Mouse (Mus musculus) T-cell, adult 2 months (primary cell): ENCODE data around the gene Tmem235.
"Not testable (repeated sequence)": the region's sequence is repeated elsewhere in the genome, so short reads cannot be mapped to it uniquely, and the experiment has no call there.

ENCODE experiments used
- DNase-seq: peaks from one replicate; pipeline ENCODE4 v3.0.0; 2022; ENCODE audit warnings: low spot score

Gene Tmem235

GRCm38 (mm10) chr11:117832086-117832969, 28.2 kb upstream of the Tmem235 start:
- peak; percentile 91 for DNase-seq

DNA sequence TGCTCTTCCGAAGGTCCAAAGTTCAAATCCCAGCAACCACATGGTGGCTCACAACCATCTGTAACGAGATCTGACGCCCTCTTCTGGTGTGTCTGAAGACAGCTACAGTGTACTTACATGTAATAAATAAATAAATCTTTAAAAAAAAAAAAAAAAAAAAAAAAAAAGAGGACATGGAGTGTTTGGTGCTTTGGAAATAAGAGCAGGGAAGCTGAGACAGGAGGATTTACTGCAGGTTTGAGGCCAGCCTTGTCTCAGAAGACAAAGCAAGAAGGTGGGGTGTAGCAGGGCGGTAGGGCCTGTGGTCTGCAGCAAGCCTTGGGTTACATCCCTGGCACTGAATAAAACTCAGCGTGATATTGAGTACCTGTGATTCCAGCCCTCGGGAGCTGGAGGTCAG, 27.0 kb upstream of the Tmem235 start:
- not testable (repeated sequence) for DNase-seq

DNA sequence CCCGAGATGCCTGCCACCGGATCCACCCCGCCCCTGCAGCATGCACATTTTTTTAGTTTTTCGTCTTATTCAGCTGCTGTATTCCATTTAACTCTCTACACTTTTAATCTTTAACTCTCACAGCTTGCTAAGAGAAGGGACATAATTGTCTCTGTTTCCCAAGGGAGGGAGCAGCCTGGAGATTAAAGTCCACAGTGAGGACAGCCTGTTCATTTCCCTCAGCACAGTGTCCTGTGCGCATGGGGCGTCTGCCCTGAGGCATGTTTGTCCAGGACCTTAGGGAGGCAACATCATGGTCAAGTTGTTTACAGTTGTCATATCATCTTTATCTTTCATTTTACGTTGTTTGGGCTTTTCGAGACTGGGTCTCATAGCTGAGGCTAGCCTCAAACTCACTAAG, 26.5 kb upstream of the Tmem235 start:
- DNase-seq = no peak

- DNase-seq = no peak
Measured at GRCm38 (mm10) chr11:117836306-117836705, 24.2 kb upstream of the Tmem235 start.

DNA sequence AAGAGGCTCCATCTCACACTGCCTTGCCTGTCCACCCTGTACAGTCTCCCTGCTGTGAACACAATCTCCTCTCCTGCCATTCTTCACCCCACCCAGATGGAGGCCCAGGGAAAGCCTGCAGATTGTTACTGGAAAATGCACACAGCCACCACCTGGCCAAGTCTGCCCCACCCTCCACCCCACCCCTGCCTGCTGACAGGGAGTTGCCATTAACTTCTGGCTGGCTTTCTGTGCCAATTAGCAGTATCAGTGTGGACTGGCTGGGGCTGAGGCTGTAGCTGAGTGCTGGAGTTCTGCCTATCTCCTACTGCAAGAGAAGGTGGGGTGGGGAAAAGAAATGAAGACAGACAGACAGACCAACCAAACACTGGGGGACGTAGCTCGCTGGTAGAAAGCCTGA, 22.0 kb upstream of the Tmem235 start:
- DNase-seq = no peak

GRCm38 (mm10) chr11:117839021-117839420, 21.5 kb upstream of the Tmem235 start:
- no peak for DNase-seq

GRCm38 (mm10) chr11:117840910-117841309, 19.6 kb upstream of the Tmem235 start:
- no peak for DNase-seq

GRCm38 (mm10) chr11:117843434-117843833, 17.1 kb upstream of the Tmem235 start:
- DNase-seq = no peak

GRCm38 (mm10) chr11:117844997-117845396, 15.6 kb upstream of the Tmem235 start:
- no peak for DNase-seq

DNA sequence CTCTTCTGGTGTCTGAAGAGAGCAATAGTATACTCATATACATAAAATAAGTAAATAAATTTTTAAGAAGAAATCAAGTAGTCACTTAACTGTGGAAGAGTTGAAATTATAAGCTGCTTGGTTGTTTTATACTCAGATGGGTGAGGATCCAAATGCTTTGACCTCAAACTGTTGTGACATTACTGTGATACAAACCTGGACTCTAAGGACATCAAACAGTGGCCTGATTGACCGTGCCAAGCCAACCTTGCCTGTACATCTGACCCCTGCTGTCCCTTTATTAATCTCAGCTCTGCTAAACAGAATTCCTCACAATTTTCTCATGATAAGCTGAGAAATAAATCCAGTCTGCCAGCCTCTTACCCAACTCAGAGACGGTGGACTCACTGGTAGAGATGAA, 14.9 kb upstream of the Tmem235 start:
- no peak for DNase-seq

DNA sequence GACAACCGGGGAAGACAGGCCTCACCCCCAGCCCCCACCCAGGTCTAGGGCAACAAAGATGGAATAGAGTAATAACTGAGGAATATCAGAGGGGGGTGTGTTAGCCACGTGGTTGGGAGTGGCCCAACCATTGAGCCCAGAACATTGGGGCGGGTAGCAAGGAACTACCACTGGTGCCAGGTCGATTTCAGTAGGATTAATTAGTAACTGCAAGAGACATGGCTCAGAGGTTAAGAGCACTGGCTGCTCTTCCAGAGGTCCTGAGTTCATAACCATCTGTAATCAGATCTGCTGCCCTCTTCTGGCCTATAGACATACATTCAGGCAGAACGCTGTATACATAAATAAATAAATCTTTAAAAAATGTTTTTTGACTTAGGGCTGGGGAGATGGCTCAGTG, 13.9 kb upstream of the Tmem235 start:
- DNase-seq = no peak

DNA sequence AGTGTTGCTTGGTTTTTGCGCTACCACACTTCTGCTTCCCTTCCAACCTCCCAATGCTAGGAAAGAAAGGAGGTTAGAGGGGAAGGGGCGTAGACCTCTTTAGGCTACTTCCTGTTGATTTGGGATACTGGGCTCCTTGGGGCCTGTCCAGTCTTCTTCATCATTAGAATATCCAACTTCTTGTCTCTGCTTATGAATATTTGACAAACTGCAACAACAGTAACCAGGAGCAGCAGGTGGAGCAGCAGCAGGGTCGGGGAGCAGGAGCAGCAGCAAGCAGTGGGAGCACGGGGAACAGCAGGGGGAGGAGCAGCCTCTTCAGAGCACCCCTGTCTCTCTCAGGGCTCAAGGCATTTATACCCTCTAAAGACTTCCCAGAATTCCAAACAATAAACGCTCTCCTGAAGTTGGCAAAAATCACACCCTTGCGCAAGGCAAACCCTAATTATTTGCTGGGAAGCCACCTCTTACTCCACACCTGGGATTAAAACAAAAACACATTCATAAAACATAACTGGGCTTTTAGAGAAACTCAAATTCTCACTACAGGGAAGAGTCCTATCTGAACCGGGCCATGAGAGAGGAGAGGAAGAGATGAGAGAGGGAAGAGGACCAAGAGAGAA, 12.8 kb upstream of the Tmem235 start:
- DNase-seq = no peak

GRCm38 (mm10) chr11:117848271-117848984, 12.1 kb upstream of the Tmem235 start:
- peak; percentile 77 for DNase-seq

DNA sequence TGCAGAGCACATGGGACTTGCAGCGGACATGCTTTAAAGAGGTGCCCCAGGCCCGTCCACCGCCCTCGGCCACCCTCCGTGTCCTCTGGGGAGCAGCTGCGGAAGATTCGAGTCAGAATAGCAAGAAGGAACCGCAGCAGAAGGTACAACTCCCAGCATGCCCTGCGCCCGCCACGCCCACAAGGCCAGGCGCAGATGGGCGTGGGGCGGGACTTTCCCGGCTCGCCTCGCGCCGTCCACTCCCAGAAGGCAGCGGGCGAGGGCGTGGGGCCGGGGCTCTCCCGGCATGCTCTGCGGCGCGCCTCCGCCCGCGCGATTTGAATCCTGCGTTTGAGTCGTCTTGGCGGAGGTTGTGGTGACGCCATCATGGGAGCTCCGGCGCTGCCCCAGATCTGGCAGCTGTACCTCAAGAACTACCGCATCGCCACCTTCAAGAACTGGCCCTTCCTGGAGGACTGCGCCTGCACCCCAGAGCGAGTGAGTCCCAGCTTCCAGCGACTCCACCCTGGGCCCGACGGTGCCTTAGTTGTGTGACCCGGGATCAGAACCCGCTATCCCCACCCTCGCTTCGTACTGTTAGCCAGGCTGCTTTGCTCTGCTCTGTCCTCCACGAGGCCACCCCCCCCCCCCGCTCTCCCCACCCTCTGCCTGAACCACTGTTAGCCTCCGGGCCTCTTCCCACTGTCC, 11.4 kb upstream of the Tmem235 start, which contains the start of gene Birc5:
Gene Birc5, plus strand, starts transcription at position 267 of the 687 bp plus-strand sequence.
- DNase-seq = peak; percentile 97

- no peak for DNase-seq
Measured at GRCm38 (mm10) chr11:117852875-117853274, 7.7 kb upstream of the Tmem235 start.

GRCm38 (mm10) chr11:117854241-117854640, 6.3 kb upstream of the Tmem235 start:
- DNase-seq = no peak

DNA sequence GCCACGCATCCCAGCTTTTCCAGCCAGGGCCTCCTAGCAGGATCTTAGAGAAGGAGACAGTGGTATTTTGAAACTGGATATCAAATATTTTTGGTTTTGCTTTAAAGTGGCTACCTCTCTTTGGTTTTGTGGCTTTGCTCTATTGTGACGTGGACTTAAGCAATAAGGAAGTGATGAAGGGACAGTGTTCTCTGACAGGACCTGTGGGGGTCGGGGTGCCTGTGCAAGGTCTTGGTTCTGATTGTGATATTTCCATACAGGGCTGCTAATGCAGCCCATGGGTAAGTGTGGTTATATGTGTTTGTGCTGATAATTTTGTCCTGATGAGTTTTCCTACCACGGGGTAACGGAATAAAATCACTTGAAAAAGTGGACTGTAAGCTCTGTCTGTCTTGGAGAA, 5.2 kb upstream of the Tmem235 start:
- no peak for DNase-seq

DNA sequence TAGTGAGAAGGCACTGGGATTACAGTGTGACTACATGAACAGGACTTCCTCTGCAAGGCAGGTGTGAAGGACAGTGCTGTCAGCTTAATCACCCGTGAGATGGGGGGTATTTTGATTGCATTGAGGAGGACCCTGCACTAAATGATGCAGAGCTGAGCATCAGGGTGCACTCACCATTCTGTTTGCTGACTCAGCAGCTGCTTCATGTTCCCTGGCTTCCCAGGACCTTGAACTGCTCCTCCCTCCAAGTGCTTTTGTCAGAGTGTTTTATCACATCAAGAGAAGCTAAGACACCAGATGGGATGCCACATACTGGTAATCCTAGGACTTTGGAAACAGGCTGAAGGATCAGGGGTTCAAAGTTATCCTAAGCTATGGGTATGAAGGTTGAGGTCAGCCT, 4.6 kb upstream of the Tmem235 start:
- no peak for DNase-seq

GRCm38 (mm10) chr11:117857462-117857861, 3.1 kb upstream of the Tmem235 start:
- no peak for DNase-seq

DNA sequence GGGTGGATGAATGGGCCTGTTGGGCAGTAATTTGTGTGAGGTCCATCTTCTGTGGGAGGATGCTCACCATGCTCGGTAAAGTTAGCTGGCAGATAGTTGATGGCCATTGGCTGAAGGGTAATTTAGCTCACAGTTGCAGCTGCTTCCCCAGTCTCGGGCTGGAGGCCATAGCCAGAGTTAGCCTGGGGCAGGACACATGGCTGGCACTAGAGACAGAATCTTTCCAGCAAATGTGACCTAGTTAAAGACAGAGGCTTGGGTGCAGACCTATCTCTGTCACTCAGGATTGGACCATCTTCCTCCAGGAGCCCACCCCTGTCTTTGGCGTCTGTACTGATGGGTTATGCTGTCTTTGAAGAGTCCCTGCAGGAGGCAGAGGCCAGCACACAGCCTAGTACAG, 2.2 kb upstream of the Tmem235 start:
- no peak for DNase-seq

- no peak for DNase-seq
Measured at GRCm38 (mm10) chr11:117863174-117863856, 2.8 kb downstream of the Tmem235 start.

GRCm38 (mm10) chr11:117864805-117865204, 4.3 kb downstream of the Tmem235 start:
- no peak for DNase-seq
